Mouse (Mus musculus): ENCODE measurements around the gene Slc23a3. TPM values are rescaled to one million over a fixed set of nuclear protein-coding genes. Genes with fewer than 3 reads are reported as not detected.

Slc23a3 gene
- polyA plus RNA-seq (2011; ENCODE audit: insufficient read depth, insufficient read length, low read depth, missing spikeins), result not detected in 2 replicates

DNA sequence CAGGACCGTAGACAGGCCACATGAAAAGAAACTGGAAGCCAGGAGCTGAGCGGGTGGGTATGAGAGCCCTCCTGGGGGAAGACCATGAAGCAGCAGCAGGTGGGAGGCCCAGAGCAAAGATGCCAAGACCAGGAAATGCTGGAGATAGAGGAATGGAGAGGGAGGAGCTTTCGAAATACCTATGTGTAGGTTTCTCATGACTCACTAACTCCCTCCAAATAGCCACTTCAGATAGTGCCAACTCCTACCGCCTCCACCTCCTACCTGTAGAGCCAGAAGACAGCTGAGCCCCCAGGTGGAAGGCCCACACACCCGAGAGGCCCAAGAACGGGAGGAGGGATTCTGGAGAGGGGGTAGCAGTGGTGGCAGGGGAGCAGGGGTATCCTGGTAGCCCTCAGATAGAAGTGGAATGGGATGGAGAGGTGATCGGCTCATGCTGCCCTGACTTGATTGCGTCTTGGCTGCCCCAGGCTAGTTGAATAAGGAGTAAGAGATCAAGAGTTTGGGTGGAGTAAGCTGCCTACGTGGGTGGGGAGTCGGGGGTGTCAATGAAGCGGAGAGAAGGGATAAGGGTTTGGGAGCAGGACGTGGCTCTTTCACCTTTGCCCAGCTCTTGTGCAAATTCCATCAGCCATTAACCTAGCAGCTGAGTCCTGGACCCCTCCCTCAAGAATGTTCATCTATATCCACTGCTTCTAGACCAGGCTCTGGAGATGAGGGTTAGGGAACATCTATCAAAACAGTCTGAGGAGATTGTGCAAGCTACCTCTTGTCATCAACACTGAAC is at the start of gene Slc23a3:
Gene Slc23a3 (minus strand): TSS at position 470 of the 787 bp plus-strand sequence.
- Histone ChIP-seq H3K4me1 (ENCODE audit: control insufficient read depth, insufficient read depth, low read length) (no peaks in the 10 kb centered on the region), H3K9ac (ENCODE audit: low read depth, poor library complexity, severe bottlenecking) (no peak within 1 kb of the TSS), H3K36me3 (ENCODE audit: control insufficient read depth, insufficient read depth, low read length, poor library complexity, severe bottlenecking) (peaks cover 2% of the 10 kb centered on the region; the same call in 1 of the 2 replicates), H3K4me3 (ENCODE audit: low read depth, low read length) (no peak within 1 kb of the TSS), H3K27ac (ENCODE audit: insufficient read depth, low read length) (no peak within 1 kb of the TSS), H3K9me3 (replicated peaks; ENCODE audit: control insufficient read depth, insufficient read depth, low read length, poor library complexity, severe bottlenecking) (no peaks in the 10 kb centered on the region), H3K27me3 (ENCODE audit: control insufficient read depth, insufficient read depth, low read length, poor library complexity, severe bottlenecking) (no peaks in the 10 kb centered on the region)
- TF ChIP-seq POLR2A (IDR thresholded peaks at IDR 0.05; ENCODE audit: insufficient read depth, low read length) (no peak), CTCF (IDR thresholded peaks at IDR 0.05; ENCODE audit: low read depth, low read length) (no peak), EP300 (IDR thresholded peaks at IDR 0.05; ENCODE audit: insufficient read depth, low read depth, low read length) (no peak)

DNA sequence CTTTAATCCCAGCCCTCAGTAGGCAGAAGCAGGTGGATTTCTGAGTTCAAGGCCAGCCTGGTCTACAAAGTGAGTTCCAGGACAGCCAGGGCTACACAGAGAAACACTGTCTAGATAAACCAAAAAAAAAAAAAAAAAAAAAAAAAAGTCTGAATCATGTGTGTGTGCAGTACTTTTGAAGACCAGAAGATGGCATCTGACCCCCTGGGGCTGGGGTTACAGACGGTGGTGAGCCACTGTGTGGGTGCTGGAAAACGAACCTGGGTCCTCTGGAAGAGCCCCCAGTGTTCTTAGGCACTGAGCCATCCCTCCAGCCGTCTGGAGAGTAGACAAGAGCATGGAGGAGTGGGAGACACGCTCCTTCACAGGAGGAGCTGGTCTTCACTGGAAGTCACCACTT is 48.5 kb upstream of the Slc23a3 start:
- no peaks in the 10 kb centered on the region for H3K4me1 ChIP-seq (ENCODE audit: control insufficient read depth, insufficient read depth, low read length)
- no peak overlapping the region for H3K4me3 ChIP-seq (ENCODE audit: low read depth, low read length)
- no peaks in the 10 kb centered on the region for H3K36me3 ChIP-seq (ENCODE audit: control insufficient read depth, insufficient read depth, low read length, poor library complexity, severe bottlenecking)
- no peak overlapping the region for H3K27ac ChIP-seq (ENCODE audit: insufficient read depth, low read length)
- H3K27me3 ChIP-seq (ENCODE audit: control insufficient read depth, insufficient read depth, low read length, poor library complexity, severe bottlenecking), result no peaks in the 10 kb centered on the region
- TF ChIP-seq POLR2A (IDR thresholded peaks at IDR 0.05; ENCODE audit: insufficient read depth, low read length) (no peak), EP300 (IDR thresholded peaks at IDR 0.05; ENCODE audit: insufficient read depth, low read depth, low read length) (no peak), CTCF (IDR thresholded peaks at IDR 0.05; ENCODE audit: low read depth, low read length) (no peak)
- H3K9ac ChIP-seq (ENCODE audit: low read depth, poor library complexity, severe bottlenecking), result no peak overlapping the region
- H3K9me3 ChIP-seq (replicated peaks; ENCODE audit: control insufficient read depth, insufficient read depth, low read length, poor library complexity, severe bottlenecking), result no peaks in the 10 kb centered on the region

DNA sequence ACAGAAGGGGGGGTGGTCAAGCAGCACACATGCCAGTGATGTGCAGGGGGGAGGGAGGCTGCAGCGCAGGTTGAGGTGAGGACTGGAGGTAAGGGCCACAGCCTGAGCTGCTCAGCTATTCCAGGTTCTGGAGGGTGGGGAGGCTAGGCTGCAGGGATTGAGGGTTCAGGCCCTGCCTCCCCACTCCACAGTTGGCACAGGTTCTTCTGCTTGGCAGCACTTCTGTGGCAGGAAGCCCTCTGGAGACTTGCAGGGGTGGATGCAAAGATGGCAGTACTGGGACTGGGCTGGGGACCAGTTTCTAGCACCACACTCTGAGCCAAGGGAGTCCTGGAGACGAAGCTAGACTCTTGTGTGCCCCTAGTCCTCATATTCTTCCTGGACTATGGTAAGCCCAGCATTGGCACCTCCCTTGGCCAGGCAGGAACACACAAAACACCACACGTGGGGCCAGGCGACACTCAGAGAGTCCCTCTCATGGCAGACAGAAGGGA is 47.7 kb upstream of the Slc23a3 start:
- H3K36me3 ChIP-seq (ENCODE audit: control insufficient read depth, insufficient read depth, low read length, poor library complexity, severe bottlenecking), result no peaks in the 10 kb centered on the region
- TF ChIP-seq EP300 (IDR thresholded peaks at IDR 0.05; ENCODE audit: insufficient read depth, low read depth, low read length) (no peak), CTCF (IDR thresholded peaks at IDR 0.05; ENCODE audit: low read depth, low read length) (no peak), POLR2A (IDR thresholded peaks at IDR 0.05; ENCODE audit: insufficient read depth, low read length) (no peak)
- no peak overlapping the region for H3K9ac ChIP-seq (ENCODE audit: low read depth, poor library complexity, severe bottlenecking)
- no peaks in the 10 kb centered on the region for H3K4me1 ChIP-seq (ENCODE audit: control insufficient read depth, insufficient read depth, low read length)
- no peak overlapping the region for H3K27ac ChIP-seq (ENCODE audit: insufficient read depth, low read length)
- H3K27me3 ChIP-seq (ENCODE audit: control insufficient read depth, insufficient read depth, low read length, poor library complexity, severe bottlenecking), result no peaks in the 10 kb centered on the region
- no peak overlapping the region for H3K4me3 ChIP-seq (ENCODE audit: low read depth, low read length)
- H3K9me3 ChIP-seq (replicated peaks; ENCODE audit: control insufficient read depth, insufficient read depth, low read length, poor library complexity, severe bottlenecking), result no peaks in the 10 kb centered on the region

- no peak overlapping the region for H3K27ac ChIP-seq (ENCODE audit: insufficient read depth, low read length)
- TF ChIP-seq CTCF (IDR thresholded peaks at IDR 0.05; ENCODE audit: low read depth, low read length), result no peak
- TF ChIP-seq EP300 (IDR thresholded peaks at IDR 0.05; ENCODE audit: insufficient read depth, low read depth, low read length), result no peak
- TF ChIP-seq POLR2A (IDR thresholded peaks at IDR 0.05; ENCODE audit: insufficient read depth, low read length), result no peak
- no peaks in the 10 kb centered on the region for H3K36me3 ChIP-seq (ENCODE audit: control insufficient read depth, insufficient read depth, low read length, poor library complexity, severe bottlenecking)
- H3K27me3 ChIP-seq (ENCODE audit: control insufficient read depth, insufficient read depth, low read length, poor library complexity, severe bottlenecking), result no peaks in the 10 kb centered on the region
- no peaks in the 10 kb centered on the region for H3K4me1 ChIP-seq (ENCODE audit: control insufficient read depth, insufficient read depth, low read length)
- peak overlapping the region; percentile 17; the same call in 1 of the 2 replicates for H3K9ac ChIP-seq (ENCODE audit: low read depth, poor library complexity, severe bottlenecking)
- no peak overlapping the region for H3K4me3 ChIP-seq (ENCODE audit: low read depth, low read length)
- H3K9me3 ChIP-seq (replicated peaks; ENCODE audit: control insufficient read depth, insufficient read depth, low read length, poor library complexity, severe bottlenecking), result no peaks in the 10 kb centered on the region
These were observed 47.1 kb upstream of the Slc23a3 start for GRCm38 (mm10) chr1:75180741-75181140.

DNA sequence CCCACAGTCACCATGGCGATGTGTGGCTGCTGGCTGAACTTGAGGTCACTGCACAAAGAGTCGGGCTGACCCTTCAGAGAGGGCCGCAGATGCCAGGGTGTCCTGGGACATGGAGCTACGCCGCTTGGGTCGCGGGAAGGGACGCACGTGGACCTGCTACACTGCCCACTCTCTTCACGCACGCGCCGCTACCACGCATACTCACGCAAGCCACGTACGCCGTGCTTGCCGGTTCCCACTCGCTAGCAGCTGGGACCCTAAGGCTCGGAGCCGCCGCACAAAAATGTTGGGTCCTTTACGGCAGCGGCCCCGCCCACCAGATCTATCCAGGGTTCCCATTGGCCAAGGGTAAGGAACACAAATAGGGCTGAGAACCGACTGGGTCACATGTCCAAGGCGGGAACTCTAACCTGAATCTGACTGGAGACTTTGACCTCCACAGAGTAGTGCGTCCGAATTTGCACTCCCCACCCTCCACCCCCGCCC is 46.5 kb upstream of the Slc23a3 start, which contains the start of gene Abcb6:
Gene Abcb6 (minus strand): TSS at position 288 of the 486 bp plus-strand sequence.
- TF ChIP-seq POLR2A (IDR thresholded peaks at IDR 0.05; ENCODE audit: insufficient read depth, low read length) (peak; percentile 10), EP300 (IDR thresholded peaks at IDR 0.05; ENCODE audit: insufficient read depth, low read depth, low read length) (no peak)
- no peak within 1 kb of the TSS for H3K27ac ChIP-seq (ENCODE audit: insufficient read depth, low read length)
- H3K27me3 ChIP-seq (ENCODE audit: control insufficient read depth, insufficient read depth, low read length, poor library complexity, severe bottlenecking), result no peaks in the 10 kb centered on the region
- H3K9ac ChIP-seq (ENCODE audit: low read depth, poor library complexity, severe bottlenecking), result peak within 1 kb of the TSS; percentile 17
- peak within 1 kb of the TSS; percentile 70 for H3K4me3 ChIP-seq (ENCODE audit: low read depth, low read length)
- H3K36me3 ChIP-seq (ENCODE audit: control insufficient read depth, insufficient read depth, low read length, poor library complexity, severe bottlenecking), result no peaks in the 10 kb centered on the region
- H3K4me1 ChIP-seq (ENCODE audit: control insufficient read depth, insufficient read depth, low read length), result no peaks in the 10 kb centered on the region
- no peaks in the 10 kb centered on the region for H3K9me3 ChIP-seq (replicated peaks; ENCODE audit: control insufficient read depth, insufficient read depth, low read length, poor library complexity, severe bottlenecking)

All from ES-Bruce4 (cell line).